8 mouse cellular contexts compared by ENCODE assay signal in the genomic region with DNA sequence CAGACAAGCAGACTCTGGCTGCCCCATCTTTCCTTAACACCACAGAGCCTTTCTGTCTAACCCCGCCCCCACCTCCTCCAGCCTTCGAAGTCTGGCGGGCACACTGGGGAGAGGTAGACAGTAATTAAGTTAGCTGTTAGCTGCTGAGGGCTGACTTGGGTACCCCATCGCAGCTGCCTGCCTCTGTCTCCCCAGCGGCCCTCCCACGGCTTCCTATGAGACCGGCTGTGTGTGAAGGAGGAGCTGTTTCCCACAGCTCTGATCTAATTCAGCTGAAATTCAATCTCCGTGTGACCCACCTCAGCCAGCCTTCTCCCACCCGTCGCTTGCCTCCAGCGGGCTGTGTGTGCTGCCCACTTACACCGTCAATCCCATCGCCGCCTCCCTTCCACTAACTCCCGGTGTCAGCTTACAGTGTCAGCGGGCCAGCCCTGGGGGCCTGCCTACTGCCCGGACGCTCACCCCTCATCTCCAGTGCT.
DNase-seq lines count a peak whose midpoint lies in the region; ATAC-seq lines count a peak whose summit lies in the region.

No protein-coding gene starts in this region.

- no peak overlapping the region for H3K27ac ChIP-seq in brown adipose tissue, adult 24 weeks (replicated peaks; ENCODE audit: low read depth, low read length)
- no peak overlapping the region for H3K27ac ChIP-seq in liver, embryonic 13.5 days
- peak overlapping the region; percentile 68 for H3K27ac ChIP-seq in neural tube, embryonic 13.5 days (replicated peaks)

- H3K27me3 ChIP-seq in liver, embryonic 13.5 days: peaks cover 25% of the 10 kb centered on the region
- H3K27me3 ChIP-seq in neural tube, embryonic 13.5 days: peaks cover 3% of the 10 kb centered on the region; the same call in 1 of the 2 replicates

- H3K36me3 ChIP-seq in liver, embryonic 13.5 days: no peaks in the 10 kb centered on the region
- H3K36me3 ChIP-seq in neural tube, embryonic 13.5 days: no peaks in the 10 kb centered on the region

- WGBS in liver, embryonic 13.5 days (ENCODE audit: insufficient replicate concordance): 5% methylated on average over 18 of the region's 18 CpGs
- WGBS in neural tube, embryonic 13.5 days: 0% methylated on average over 18 of the region's 18 CpGs

- no peaks in the 10 kb centered on the region for H3K9me3 ChIP-seq in liver, embryonic 13.5 days (replicated peaks)
- no peaks in the 10 kb centered on the region for H3K9me3 ChIP-seq in neural tube, embryonic 13.5 days

- peak overlapping the region; percentile 28; the same call in 1 of the 2 replicates for H3K9ac ChIP-seq in liver, embryonic 13.5 days
- peak overlapping the region; percentile 55 for H3K9ac ChIP-seq in neural tube, embryonic 13.5 days

- ATAC-seq in liver, embryonic 13.5 days (ENCODE audit: low read depth): no peak; the same call in 1 of the 2 replicates
- ATAC-seq in neural tube, embryonic 13.5 days (ENCODE audit: low read depth): peak; percentile 88

- H3K4me2 ChIP-seq in liver, embryonic 13.5 days: peak overlapping the region; percentile 53
- peak overlapping the region; percentile 58 for H3K4me2 ChIP-seq in neural tube, embryonic 13.5 days

- peak overlapping the region; percentile 1; the same call in 1 of the 2 replicates for H3K4me3 ChIP-seq in brown adipose tissue, adult 24 weeks (ENCODE audit: insufficient read depth, low read depth, low read length)
- peak overlapping the region; percentile 15 for H3K4me3 ChIP-seq in liver, embryonic 13.5 days (replicated peaks)
- H3K4me3 ChIP-seq in neural tube, embryonic 13.5 days: peak overlapping the region; percentile 26

- H3K4me1 ChIP-seq in brown adipose tissue, adult 24 weeks (ENCODE audit: control insufficient read depth, insufficient read depth, insufficient read length, low read length): peaks cover 14% of the 10 kb centered on the region; the same call in 1 of the 2 replicates
- peaks cover 37% of the 10 kb centered on the region for H3K4me1 ChIP-seq in liver, embryonic 13.5 days (replicated peaks)
- peaks cover 30% of the 10 kb centered on the region for H3K4me1 ChIP-seq in neural tube, embryonic 13.5 days (replicated peaks)

- peak; percentile 31 to 34 for DNase-seq in cerebellum, postnatal 25 days
- no peak for DNase-seq in cerebellum, adult 9-10 months
- DNase-seq in gastrocnemius, postnatal 10 days: peak; percentile 59
- DNase-seq in induced T-regulatory cell, adult 2 months (ENCODE audit: low read depth): peak; percentile 41
- DNase-seq in liver, embryonic 13.5 days: no peak
- DNase-seq in yolk sac, embryonic 10.5 days (ENCODE audit: low spot score): peak; percentile 77

Comparison
In these comparisons a context has a peak if more than half of its experiments do, and no peak if none do; other contexts are left out.
1. DNase-seq: peak in cerebellum, postnatal 25 days (2 of 2), gastrocnemius, postnatal 10 days (single experiment), induced T-regulatory cell, adult 2 months (single experiment) and yolk sac, embryonic 10.5 days (single experiment); none in cerebellum, adult 9-10 months (single experiment) and liver, embryonic 13.5 days (single experiment).
2. Peak in every context shown above with its lines, with median percentiles within 50 percentile points of each other: H3K4me3 ChIP-seq.